Mouse (Mus musculus): ENCODE data around the gene Gm2310.

DNA sequence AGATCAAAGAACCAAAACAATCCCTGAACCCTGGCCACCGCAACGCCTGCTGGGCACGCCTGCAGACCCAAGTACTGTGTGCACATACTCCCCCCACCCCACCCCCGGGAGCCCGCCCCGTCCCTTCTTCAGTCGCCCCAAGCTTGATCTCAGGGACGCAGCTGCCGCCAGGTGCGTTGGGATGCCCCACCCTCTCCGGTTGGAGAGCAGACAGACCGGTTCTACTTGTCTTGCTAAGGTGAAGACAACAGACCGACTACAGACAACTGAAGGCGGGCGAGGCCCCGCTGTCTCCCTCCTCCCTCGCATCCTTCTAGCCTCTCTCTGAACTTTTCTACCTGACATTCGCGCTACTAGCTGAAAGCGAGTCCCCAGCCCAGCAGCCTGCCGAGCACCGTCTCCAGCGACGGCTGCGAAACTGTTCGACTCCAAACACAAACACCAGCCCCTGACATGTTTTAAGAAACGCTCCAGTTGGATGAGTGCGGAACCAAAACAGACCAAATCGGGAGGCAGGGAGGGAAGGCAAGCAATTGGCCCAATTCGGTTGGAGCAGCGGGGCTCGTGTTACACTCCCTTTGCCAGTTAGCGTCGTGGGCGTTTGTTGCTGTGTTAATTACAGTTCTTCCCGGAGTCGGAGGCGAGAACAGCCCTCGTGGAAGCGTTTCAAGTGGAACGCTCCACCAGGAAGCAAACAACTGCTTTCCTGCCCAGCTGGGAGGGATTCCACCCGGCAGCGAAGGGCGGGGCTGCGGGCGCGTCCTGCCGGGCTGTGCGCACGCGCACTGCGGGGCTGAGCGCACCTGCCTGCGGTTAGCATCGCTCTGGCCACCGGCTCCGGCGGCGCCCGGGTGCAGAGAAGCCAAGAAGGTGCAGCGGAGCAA is 49.1 kb upstream of the Gm2310 start:
- TF ChIP-seq POLR2A (IDR thresholded peaks at IDR 0.05; ENCODE audit: extremely low read depth, insufficient read depth, low read length), result 0 out of 2 replicates have a peak, but pooled peaks have one; percentile 9
- TF ChIP-seq CTCF (IDR thresholded peaks at IDR 0.05; ENCODE audit: extremely low read depth, insufficient read depth, low read length), result no peak
